Mouse (Mus musculus) ES-CJ7 (cell line): ENCODE data around the gene Gm17324.
"Not testable (repeated sequence)": the region's sequence is repeated elsewhere in the genome, so short reads cannot be mapped to it uniquely, and the experiment has no call there.

ENCODE experiments used
- DNase-seq: peaks from one replicate; pipeline ENCODE4 v3.0.0; 2011; ENCODE audit warnings: low read depth, low spot score

Gm17324 gene

GRCm38 (mm10) chr9:78447973-78448873 is at the start of gene Gm17324, which contains the start of gene Mto1:
Gm17324 (minus strand) TSS chr9:78448786.
Mto1 (plus strand) TSS chr9:78448208.
- DNase-seq, result peak; percentile 87

GRCm38 (mm10) chr9:78493171-78493570 is 44.6 kb upstream of the Gm17324 start:
- no peak for DNase-seq

DNA sequence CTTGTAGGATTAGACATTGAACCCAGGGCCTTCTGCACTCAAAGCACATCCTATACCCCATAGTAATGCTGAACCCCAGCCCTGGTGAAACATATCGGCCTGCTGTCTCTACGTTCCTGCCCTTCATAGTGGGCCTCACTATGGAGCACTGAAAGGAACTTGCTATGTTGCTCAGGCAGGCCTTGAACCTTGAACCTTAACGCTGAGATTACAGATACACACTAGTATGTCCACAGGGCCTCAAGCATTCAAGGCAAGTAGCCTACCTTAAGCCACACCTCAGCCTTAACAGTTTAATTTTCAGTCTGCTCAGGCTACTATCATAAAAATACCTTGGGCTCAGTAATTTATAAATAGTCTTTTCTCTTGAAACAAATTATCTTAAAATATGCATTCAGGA is 43.7 kb upstream of the Gm17324 start:
- no peak for DNase-seq

DNA sequence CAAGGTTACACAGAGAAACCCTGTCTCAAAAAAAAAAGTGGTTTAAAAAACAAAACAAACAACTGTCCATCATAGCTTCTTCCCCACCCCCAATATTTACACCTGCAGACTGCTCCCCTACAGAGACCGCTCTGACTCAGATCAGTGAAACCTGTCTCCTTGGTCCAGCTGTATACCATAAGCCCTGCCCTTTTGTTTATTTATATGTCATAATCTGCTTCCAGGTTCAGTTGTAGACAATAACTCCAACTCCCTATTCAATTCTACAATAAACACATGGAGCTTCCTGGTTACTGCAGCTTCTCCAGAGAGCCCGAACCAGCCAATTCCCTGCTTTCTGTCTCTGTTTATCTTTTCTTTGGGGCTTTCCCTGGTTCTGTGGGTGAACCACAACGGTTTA is 42.6 kb upstream of the Gm17324 start:
- DNase-seq, result no peak

GRCm38 (mm10) chr9:78488890-78489420 is 40.4 kb upstream of the Gm17324 start, which contains the start of gene Eef1a1:
Eef1a1 (minus strand) TSS chr9:78489151.
- DNase-seq, result peak; percentile 67

DNA sequence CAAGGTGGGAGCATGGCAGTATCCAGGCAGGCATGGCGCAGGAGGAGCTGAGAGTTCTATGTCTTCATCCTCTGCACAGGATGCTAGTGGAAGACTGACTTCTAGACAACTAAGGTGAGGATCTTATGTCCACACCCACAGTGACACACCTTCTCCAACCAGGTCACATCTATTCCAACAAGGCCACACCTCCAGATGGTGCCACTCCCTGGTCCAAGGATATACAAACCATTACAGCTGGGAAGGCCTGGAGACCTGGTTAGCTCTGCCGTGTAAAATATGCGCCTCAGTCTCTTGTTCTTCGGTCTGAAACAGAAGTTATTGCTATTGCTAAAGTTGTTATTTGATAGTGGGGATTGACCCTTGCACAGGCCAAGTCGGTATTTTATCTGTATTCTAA is 39.4 kb upstream of the Gm17324 start:
- DNase-seq, result peak; percentile 75

DNA sequence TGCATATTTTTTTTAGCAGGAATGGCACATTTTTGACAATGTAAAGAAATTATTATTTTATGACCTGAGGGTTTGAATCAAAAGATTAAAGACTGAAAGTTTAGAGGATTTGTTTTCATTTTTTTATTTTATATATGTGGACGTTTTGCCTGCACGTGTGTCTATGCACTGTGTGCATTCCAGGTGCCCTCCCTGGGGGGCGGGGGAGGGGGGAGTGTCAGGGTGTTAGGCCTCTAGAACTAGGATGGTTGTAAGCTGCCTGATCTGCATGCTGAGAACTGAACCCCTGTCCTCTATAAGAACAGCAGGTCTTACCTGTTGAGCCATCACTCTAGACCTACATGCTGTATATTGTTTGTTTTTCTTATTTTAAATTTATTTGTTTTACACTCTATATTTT is 36.1 kb upstream of the Gm17324 start:
- no peak for DNase-seq

DNA sequence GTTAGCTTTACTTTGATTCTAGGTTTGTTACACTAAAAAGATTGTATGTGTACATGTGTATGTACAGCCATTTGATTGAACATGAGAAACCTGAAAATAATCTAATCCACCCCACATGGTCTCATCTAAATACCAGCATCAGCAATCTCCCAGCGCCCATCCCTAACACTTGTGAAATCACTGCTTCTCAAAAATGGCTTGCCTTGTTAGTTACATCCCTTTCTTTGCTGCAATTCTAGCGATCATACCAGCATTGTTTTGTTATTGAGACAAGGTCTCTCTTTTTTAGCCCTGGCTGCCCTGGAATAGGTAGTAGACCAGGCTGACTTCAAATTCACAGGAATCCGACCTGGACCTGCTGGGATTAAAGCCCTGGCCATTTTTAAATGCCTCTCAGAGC is 33.8 kb upstream of the Gm17324 start:
- no peak for DNase-seq

GRCm38 (mm10) chr9:78481423-78482331 is 33.1 kb upstream of the Gm17324 start:
- DNase-seq, result peak; percentile 99

DNA sequence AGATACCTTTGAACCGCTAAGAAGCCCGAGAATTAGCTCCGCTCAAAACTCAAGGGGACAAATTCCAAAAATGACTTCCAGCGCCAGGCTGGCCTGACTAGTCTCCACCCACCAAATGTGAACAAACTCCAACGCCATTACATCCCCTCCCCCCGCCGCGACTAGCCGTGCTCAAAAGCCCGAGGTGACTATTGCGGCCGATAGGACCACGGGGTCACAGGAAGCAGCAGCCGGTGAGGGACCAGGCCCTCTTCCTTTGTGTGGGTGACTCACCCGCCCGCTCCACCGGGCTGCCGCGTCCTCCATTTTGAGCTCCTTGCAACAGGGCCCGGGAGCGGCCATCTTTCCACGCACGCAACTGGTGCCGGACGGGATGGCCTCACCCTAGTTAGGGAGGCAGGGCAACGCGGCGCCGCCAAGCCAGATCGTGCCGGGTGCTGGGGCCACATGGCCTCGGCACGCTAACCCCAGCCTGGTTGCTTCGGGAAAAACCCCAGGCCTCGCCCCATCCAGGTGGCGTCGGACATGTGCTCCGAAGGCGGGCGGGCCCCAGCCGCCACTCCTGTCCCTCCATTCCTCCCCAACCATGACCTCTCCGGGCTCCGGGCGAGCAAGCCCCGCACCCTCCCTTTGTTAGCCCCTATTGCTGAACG is 32.2 kb upstream of the Gm17324 start:
- peak; percentile 73 for DNase-seq

- DNase-seq, result not testable (repeated sequence)
Observed at GRCm38 (mm10) chr9:78480227-78480626, 31.6 kb upstream of the Gm17324 start.

DNA sequence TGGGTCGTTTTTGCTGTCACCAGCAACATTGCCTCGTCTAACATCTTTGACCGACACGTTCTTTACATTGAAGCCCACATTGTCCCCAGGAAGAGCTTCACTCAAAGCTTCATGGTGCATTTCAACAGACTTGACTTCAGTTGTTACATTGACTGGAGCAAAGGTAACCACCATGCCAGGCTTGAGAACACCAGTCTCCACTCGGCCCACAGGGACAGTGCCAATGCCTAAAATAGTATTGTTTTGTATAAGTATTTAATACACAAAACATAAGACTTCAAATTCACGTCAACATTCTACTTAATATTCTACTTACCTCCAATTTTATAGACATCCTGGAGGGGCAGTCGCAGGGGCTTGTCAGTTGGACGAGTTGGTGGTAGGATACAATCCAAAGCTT is 30.7 kb upstream of the Gm17324 start:
- DNase-seq, result not testable (repeated sequence)

DNA sequence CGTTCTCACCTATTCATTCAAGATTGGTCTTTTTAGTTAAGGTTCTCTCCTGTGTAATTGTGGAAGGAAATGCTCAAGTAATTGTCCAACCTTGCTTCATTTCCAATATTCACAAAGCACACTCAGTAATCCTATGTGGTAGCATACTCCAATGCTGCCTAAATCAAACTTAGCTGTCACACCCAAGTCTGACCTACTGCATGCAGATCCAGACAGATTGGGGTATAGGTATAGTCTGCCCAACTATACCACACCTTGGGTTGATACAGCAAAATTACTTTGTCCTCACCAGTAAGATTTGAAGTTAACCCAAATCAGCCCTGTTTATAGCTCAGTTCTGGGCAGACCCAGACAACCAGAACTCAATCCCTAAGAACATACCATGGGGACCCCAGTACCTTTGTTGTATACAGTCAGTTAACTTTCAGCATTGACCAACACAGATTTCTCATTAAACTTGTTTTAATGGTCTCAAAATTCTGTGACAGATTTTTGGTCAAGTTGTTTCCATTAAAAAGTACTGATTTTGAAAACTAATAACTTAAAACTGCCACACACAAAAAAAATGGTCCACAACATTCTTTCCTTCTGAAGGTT is 29.5 kb upstream of the Gm17324 start:
- not testable (repeated sequence) for DNase-seq

DNA sequence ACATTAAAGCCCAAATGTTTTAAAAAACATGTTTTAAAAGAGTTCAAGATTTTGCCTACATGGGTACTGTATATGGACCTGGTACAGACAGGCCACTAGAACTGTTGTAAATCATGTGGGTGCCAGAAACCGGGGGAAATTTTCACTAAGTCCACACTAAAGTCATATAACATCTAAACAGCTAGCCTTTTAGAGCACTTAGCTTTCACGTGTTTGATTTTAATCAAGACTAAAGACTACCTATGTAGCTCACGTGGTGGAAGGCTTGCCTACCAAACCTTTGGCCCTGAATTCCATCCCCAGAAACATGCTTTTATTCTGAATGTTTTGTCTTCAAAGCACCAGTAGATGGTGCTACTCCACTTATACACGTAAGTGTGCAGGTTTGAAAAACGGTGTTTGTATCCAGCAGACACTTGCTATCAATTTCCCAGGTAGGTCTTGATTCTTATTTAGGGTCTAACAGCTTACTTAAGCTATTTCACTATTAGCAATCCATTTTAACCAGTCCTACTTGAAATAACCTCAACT is 28.5 kb upstream of the Gm17324 start:
- DNase-seq, result peak; percentile 73

DNA sequence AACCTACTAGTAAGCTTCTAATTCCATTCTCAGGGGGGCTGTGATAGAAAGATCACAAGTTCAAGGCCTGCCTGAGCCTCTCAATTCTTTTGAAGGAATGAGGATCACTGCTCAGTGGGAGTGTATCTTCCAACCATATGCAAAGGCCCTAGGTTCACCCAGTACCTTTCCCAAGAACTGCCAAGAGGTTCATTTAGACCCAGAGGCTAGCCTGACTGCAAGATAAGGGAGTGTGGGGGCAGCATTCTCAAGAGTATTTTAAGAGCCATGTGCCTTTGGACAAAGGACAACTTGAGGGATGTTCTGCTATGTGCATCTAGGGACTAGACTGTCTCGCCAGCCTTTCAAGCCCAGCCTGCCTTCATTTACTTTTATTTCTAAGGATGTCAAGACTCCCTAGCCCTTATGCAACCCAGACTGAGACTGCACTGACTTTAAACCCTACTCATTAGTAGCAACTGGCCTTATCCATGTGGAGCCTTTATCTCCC is 28.0 kb upstream of the Gm17324 start:
- DNase-seq, result peak; percentile 84

GRCm38 (mm10) chr9:78475873-78476272 is 27.3 kb upstream of the Gm17324 start:
- peak; percentile 65 for DNase-seq

- no peak for DNase-seq
Observed at GRCm38 (mm10) chr9:78475383-78475780, 26.8 kb upstream of the Gm17324 start.

DNA sequence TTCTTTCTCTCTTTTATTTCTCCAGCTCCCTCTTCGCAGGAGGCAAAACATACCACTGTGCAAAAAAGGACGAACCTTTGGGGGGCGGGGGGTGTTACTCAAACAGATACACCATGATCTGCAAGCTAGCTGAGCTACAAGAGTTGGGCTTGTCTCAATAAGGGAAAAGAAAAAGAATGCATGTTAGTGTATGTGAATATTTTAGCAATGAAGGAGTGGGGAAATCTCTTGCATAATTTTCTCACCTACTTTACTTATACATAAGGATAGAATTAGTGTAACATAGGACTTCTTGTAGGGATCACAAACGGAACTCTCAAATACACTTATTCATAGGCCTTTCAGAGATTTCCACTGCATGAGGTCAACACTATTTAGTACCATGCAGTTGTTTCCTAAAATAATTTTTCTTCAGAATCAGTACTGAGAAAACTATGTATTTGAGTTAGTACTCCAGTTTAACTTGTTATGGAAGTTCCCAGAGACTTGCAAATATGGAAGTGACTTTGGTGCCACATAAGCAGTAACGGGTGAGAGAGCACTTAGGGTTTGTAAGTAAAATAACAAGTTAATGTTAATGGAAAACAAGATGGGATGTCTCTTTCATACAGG is 26.3 kb upstream of the Gm17324 start:
- DNase-seq, result no peak

DNA sequence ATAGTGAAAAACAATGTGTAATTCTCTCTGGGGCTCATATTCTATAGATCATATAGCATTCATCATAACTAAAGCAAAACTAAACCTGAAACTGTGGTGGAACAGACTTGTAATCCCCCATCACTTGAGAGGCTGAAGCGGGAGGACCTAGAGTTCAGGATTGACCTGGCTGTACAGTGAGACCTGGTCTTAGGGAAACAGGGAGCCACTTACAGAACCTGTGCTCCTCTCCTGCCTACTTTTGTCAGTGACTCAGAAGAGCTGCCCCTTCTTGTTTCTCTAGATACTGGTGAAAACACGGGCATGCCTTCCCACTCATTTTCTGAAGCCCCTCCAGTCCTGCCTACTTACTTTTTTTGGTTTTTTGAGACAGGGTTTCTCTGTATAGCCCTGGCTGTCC is 25.7 kb upstream of the Gm17324 start:
- DNase-seq, result peak; percentile 62

- DNase-seq, result peak; percentile 58
Observed at GRCm38 (mm10) chr9:78473588-78473987, 25.0 kb upstream of the Gm17324 start.
